Mouse (Mus musculus) cerebral cortex, adult 2 months (tissue): ENCODE results near the gene Cldn10.

Experiments used
- WGBS: fragments of 180-500 bp; shearing (Covaris S2); methylation state at CpG from one replicate; pipeline ENCODE4 v1.1.7; 2018; 5-methylcytosine and 5-hydroxymethylcytosine counted together

The Cldn10 gene

GRCm38 (mm10) chr14:118829331-118830095, 41.8 kb downstream of the Cldn10 start:
- 65% methylated on average over 11 of the region's 11 CpGs for WGBS

DNA sequence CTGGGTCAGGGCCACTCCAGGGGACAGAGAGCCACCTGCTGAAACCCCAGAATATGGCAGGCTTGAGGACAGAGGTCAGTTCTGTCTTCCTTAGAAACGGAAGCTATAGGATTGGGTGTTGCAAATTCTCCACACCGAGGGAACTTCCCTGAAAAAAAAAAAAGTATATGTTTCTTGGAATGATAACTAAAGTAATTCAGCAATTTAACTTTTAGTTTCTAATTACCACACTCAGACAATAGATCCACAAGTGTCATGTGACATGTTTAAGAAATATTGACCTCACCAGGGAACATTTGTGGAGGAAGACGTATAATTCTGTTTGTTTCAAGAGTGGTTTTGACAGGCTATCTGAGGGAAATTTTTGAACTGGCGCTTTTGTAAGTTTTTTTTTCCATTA, 43.9 kb downstream of the Cldn10 start:
- WGBS, result 87% methylated on average over 4 of the region's 4 CpGs

DNA sequence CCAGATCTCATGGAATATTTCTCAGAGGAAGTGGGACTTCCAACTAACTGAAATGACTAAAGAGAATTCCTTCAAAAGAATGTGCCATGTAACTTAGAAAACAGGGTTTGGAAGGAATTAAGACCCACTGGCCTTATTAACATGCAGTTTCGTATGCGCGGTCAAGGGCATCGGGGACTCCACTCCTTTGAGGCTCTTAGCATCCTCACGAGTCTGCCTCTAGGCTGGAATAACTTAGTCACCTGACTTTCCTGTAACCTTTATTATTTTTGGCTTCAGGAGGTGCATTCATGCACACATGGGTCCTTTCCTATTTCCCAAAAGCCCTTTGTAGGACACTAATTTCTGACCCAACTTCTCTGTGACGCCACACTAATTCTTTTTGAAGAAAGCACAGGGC, 45.5 kb downstream of the Cldn10 start:
- WGBS, result 84% methylated on average over 6 of the region's 6 CpGs

DNA sequence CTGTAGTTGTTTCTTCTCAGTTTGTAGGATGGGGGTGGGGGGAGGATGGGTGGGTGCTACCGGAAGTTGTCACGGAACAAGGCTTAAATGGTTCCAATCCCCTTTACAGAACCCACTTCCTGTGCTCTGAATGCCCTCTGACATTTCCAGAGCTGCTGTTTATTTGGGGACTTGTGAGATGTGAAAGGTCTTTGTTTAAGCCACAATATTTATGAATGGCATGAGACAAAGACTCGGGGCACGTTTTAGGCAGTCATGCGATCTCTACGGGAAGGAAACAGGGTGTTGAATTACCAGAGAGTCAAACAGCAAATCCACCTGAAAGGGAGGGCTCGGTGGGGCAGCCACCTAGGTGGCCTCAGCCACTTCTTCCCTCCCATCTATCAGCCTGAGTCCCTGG, 46.6 kb downstream of the Cldn10 start:
- WGBS, result 36% methylated on average over 7 of the region's 7 CpGs

- 82% methylated on average over 11 of the region's 11 CpGs for WGBS
Measured at GRCm38 (mm10) chr14:118836145-118836544, 48.4 kb downstream of the Cldn10 start.

- 94% methylated on average over 7 of the region's 7 CpGs for WGBS
Measured at GRCm38 (mm10) chr14:118836754-118837153, 49.0 kb downstream of the Cldn10 start.

- 94% methylated on average over 8 of the region's 8 CpGs for WGBS
Measured at GRCm38 (mm10) chr14:118838556-118839120, 50.9 kb downstream of the Cldn10 start.

- WGBS, result 61% methylated on average over 5 of the region's 5 CpGs
Measured at GRCm38 (mm10) chr14:118839416-118839815, 51.7 kb downstream of the Cldn10 start.

- 100% methylated on average over 1 of the region's 1 CpGs for WGBS
Measured at GRCm38 (mm10) chr14:118840027-118840426, 52.3 kb downstream of the Cldn10 start.

- 92% methylated on average over 3 of the region's 3 CpGs for WGBS
Measured at GRCm38 (mm10) chr14:118842353-118842752, 54.6 kb downstream of the Cldn10 start.

DNA sequence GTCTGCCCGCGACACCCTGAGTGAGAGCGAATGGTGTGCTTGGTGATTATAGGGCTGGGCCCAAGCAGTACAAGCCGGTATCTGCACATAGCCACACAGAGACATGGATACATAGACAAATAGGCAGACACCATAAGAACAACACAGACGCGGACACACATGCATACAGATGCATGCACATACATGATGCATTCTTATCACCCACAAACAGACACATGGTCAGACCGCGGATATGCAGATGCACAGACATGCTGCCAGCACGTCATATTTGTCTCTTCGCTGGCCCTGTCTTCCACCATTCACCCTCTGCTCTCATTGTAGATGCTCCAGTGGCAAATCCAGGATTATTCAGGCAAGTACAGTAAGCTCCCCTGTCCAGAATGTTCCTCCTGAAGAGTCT, 59.1 kb downstream of the Cldn10 start:
- 97% methylated on average over 10 of the region's 10 CpGs for WGBS

DNA sequence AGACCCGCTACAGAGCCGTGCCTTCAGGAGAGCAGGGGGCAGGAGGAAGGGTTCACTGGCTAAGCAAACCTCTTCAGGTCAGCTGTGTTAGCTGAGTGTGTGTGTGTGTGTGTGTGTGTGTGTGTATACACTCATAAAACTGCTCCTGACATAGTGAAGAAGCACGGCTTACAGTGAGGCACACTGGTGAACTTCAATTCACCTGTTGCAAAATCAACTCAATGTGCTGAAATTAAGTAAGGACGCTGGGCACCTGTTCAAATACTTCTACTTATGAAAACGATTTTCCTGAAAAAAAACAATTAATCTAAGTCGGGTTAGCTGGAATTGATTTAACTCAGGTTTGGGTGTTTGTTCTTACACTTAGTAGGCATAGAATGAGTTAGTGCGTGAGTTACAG, 60.5 kb downstream of the Cldn10 start:
- WGBS, result 90% methylated on average over 7 of the region's 7 CpGs

GRCm38 (mm10) chr14:118850011-118850695, 62.4 kb downstream of the Cldn10 start:
- WGBS, result 72% methylated on average over 11 of the region's 11 CpGs

DNA sequence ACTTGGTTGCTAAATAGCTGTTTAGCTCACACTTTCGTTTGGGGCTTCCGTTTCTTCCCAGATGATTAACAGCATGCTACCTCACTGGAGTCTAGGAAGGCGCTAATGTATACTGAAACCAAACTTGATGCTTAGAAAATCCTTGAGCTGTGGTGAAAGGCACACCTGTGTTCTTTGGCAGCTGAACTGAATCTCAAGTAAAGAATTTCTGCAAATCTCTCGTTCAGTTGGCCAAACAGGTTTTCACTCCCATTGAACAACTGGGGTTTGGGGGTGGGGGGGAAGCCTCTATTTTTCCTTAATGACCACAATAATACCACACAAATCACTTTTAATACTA, 63.0 kb downstream of the Cldn10 start:
- 75% methylated on average over 4 of the region's 4 CpGs for WGBS

DNA sequence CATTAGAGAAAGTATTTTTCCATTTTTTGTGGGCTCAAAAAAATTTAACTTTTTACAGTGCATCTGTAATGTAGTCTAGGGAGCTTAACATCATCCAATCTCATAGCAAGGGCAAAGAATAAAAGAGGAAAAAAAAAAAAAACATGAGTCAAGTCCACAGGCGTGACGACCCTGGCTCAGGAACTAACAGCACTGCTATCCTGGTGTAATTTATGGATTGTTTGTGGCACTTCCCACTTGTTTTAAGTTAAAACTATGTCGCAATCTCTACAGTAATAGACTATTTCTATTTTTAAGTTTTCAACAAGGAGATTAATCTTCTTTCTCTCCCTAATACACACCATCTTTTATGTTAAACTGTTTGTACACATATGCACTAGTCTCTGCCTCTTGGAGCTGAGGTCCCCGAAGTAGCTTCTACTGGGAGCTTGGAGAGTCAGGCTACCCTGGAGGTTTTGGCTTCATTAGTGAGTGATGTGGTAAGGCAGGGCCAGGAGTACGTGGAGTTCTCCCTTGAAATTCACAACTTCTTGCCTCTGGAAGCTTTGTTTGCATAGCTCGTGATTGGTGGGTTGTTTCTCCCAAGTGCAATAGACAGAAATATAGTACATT, 63.9 kb downstream of the Cldn10 start:
- WGBS, result 79% methylated on average over 6 of the region's 6 CpGs

DNA sequence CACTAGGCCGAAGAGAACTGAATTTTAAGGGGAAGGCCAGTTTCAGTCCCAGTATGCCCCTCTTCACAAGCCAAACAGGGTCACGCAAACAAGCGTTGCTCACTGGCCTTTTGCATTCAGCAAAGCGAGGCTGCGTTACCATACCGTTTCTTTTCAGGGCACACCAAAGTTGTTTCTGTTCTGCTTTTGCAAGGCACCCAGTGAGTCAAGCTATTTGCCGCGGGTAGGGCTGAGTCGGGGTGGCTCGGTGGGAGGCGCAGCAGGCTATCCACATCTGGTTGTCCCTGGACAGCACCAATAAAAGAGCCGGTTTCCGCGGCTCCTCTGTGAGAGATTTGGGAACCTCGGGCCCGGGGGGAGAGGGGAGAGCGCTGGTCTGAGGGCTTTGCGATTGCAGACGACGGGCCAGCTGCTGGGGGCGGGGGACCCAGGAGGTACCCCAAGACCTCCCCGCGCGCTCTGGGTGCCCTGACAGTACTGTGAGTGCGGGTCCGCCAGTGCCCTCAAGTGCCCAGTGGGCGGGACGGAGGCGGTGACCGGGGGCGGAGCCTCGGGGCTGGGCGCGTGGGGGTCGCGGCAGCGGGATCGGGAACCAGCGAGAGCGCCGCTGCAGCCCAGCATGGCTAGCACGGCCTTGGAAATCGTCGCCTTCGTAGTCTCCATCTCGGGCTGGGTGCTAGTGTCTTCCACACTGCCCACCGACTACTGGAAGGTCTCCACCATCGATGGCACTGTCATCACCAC, 66.8 kb downstream of the Cldn10 start:
- WGBS, result 7% methylated on average over 48 of the region's 48 CpGs

DNA sequence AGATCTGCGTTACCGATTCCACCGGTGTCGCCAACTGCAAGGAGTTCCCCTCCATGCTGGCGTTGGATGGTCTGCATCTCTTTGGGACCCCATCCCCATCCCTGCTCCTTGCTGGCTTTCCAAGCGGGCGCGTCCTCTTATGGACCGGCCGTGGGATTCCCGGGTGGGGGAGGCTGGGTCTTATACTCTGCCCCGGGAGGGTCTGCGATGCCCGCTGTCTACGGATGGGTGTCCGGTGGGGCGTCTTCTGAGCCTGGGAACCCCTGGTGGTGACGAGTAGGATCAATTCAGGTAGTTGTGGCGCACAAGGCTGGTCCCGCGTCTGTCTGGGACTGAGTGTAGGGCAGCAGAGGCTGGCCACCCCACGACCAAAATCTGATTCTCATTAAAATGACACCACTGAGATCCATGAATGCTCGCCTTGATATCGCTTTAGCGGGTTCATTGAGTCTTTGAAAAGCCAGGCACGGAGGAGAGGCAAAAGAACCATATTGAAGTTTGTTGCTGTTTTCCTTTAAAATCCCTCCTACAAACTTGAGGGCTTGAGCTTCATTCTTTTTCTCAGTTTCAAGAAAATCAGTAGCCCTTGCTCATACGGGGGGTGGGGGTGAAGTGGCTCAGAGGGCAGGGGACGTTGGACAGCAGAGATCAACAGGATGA, 67.6 kb downstream of the Cldn10 start:
- 2% methylated on average over 28 of the region's 28 CpGs for WGBS

- 75% methylated on average over 6 of the region's 6 CpGs for whole genome bisulfite sequencing
Measured at GRCm38 (mm10) chr14:118856563-118856962, 68.9 kb downstream of the Cldn10 start.

- WGBS, result 73% methylated on average over 6 of the region's 6 CpGs
Measured at GRCm38 (mm10) chr14:118858318-118858717, 70.6 kb downstream of the Cldn10 start.

DNA sequence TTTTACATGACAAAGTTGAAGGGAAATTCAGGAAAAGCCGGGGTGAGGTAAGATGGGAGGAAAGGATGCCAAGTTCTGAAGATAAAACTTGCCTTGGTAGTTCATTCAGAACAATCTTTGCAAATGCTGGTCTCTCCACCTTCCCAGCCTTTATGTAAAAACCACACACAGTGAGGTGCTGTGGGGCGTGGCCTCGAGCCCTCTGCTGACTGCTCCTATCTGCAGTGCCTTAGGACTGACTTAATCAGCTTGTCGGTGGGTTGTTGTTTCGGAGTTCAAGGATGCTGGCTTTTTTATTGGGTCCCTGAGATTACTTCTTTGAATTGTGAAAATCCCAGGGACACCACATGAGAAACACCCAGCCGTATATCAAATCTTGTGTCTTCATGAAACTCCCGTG, 74.5 kb downstream of the Cldn10 start:
- 81% methylated on average over 7 of the region's 7 CpGs for WGBS

DNA sequence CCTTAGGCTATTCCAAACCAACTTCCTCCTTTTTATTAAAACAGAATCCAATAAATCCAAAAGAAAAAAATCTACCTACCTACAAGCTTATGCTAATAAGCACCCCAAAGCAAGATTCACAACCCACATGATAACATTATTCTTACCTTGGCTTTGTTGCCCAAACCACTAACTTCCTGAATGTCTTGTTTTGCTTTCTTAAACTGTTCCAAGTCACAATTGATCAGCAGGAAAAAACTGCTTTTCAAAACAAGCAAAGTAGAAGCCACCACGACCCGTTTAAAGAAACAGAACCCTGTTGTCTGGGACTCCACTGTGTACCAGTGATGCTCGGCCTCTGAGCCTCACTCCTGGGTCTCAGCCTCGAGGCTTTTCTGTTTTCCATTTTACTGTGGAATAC, 77.2 kb downstream of the Cldn10 start:
- 52% methylated on average over 4 of the region's 4 CpGs for WGBS
